Mouse (Mus musculus): ENCODE measurements around the gene Klhdc7b. TPM values are rescaled to one million over a fixed set of nuclear protein-coding genes. Genes with fewer than 3 reads are reported as not detected.

The Klhdc7b gene
- total RNA-seq (2012; rRNA removed) (not detected in 2 replicates), total RNA-seq (2014; rRNA removed) (not detected in 2 replicates), polyA plus RNA-seq (2012; ENCODE audit: insufficient read length, low read depth) (not detected in 2 replicates)

GRCm38 (mm10) chr15:89384617-89385016 lies at the start of gene Klhdc7b:
Gene Klhdc7b (plus strand): TSS chr15:89384917.
- no peak for TF ChIP-seq ZMIZ1 (IDR thresholded peaks at IDR 0.05; ENCODE audit: low read depth, low read length)
- TF ChIP-seq MXI1 (IDR thresholded peaks at IDR 0.05; ENCODE audit: low read depth, low read length) = no peak
- TF ChIP-seq SIN3A (IDR thresholded peaks at IDR 0.05; ENCODE audit: low read length) = no peak
- Histone ChIP-seq H3K36me3 (replicated peaks in 1 of 2; ENCODE audit: control insufficient read depth in 1 of 2, insufficient read depth in 1 of 2, low read length in 1 of 2) (no peaks in the 10 kb centered on the region), H3K79me2 (replicated peaks; ENCODE audit: control insufficient read depth, extremely low read depth, insufficient read depth, poor library complexity, severe bottlenecking) (no peaks in the 10 kb centered on the region), H3K4me1 (ENCODE audit: control insufficient read depth in 1 of 2, insufficient read depth in 2 of 2) (no peaks in the 10 kb centered on the region), H3K4me2 (ENCODE audit: insufficient read depth, low read depth, poor library complexity, severe bottlenecking) (no peak within 1 kb of the TSS), H3K9ac (ENCODE audit: insufficient read depth, low read depth) (no peak within 1 kb of the TSS), H3K27me3 (replicated peaks) (peaks cover 49% of the 10 kb centered on the region), H3K9me3 (replicated peaks; ENCODE audit: low read length) (no peaks in the 10 kb centered on the region), H3K27ac (ENCODE audit: insufficient read depth, low read depth) (no peak within 1 kb of the TSS), H3K4me3 (replicated peaks in 1 of 3; ENCODE audit: low read depth in 2 of 3, low read length in 2 of 3, poor library complexity in 1 of 3) (no peak within 1 kb of the TSS)
- in situ Hi-C loops (cut with MboI; ENCODE audit: low pct_ligation_motif_present, low pct_unique_long_range_greater_than_20kb, low sequenced_read_pairs) (no loop called here), dilution Hi-C loops (cut with MboI; ENCODE audit: extremely low pct_ligation_motif_present, extremely low pct_unique_long_range_greater_than_20kb, low sequenced_read_pairs) (no loop called here)
- no peak for DNase-seq (ENCODE audit: extremely low read depth)

- no peak for DNase-seq (ENCODE audit: extremely low read depth)
- Histone ChIP-seq H3K4me1 (ENCODE audit: control insufficient read depth in 1 of 2, insufficient read depth in 2 of 2) (peaks cover 4 to 11% of the 10 kb centered on the region in 2 experiments), H3K9me3 (replicated peaks; ENCODE audit: low read length) (no peaks in the 10 kb centered on the region), H3K27ac (ENCODE audit: insufficient read depth, low read depth) (no peak overlapping the region), H3K27me3 (replicated peaks) (peaks cover 1% of the 10 kb centered on the region), H3K9ac (ENCODE audit: insufficient read depth, low read depth) (no peak overlapping the region), H3K4me2 (ENCODE audit: insufficient read depth, low read depth, poor library complexity, severe bottlenecking) (no peak overlapping the region), H3K79me2 (replicated peaks; ENCODE audit: control insufficient read depth, extremely low read depth, insufficient read depth, poor library complexity, severe bottlenecking) (no peaks in the 10 kb centered on the region), H3K36me3 (replicated peaks in 1 of 2; ENCODE audit: control insufficient read depth in 1 of 2, insufficient read depth in 1 of 2, low read length in 1 of 2) (no peaks in the 10 kb centered on the region), H3K4me3 (replicated peaks in 1 of 3; ENCODE audit: low read depth in 2 of 3, low read length in 2 of 3, poor library complexity in 1 of 3) (no peak overlapping the region)
- no peak for TF ChIP-seq ETS1 (conservative IDR thresholded peaks at IDR 0.05; ENCODE audit: low read depth, low read length)
- TF ChIP-seq TCF12 (IDR thresholded peaks at IDR 0.05; ENCODE audit: low read depth, low read length) = no peak
- no peak for TF ChIP-seq CHD2 (IDR thresholded peaks at IDR 0.05; ENCODE audit: low read length)
- TF ChIP-seq ZC3H11A (IDR thresholded peaks at IDR 0.05; ENCODE audit: low read depth, low read length) = no peak
- TF ChIP-seq MYC (IDR thresholded peaks at IDR 0.05; ENCODE audit: low read depth, low read length) = no peak
- in situ Hi-C loops (cut with MboI; ENCODE audit: low pct_ligation_motif_present, low pct_unique_long_range_greater_than_20kb, low sequenced_read_pairs) = no loop called here
- dilution Hi-C loops (cut with MboI; ENCODE audit: extremely low pct_ligation_motif_present, extremely low pct_unique_long_range_greater_than_20kb, low sequenced_read_pairs) = no loop called here
Observed at GRCm38 (mm10) chr15:89336422-89336821, 48.3 kb upstream of the Klhdc7b start.

GRCm38 (mm10) chr15:89339696-89340095 lies 45.0 kb upstream of the Klhdc7b start:
- no peak for DNase-seq (ENCODE audit: extremely low read depth)
- H3K4me2 ChIP-seq (ENCODE audit: insufficient read depth, low read depth, poor library complexity, severe bottlenecking) = no peak overlapping the region
- in situ Hi-C loops (cut with MboI; ENCODE audit: low pct_ligation_motif_present, low pct_unique_long_range_greater_than_20kb, low sequenced_read_pairs) (no loop called here), dilution Hi-C loops (cut with MboI; ENCODE audit: extremely low pct_ligation_motif_present, extremely low pct_unique_long_range_greater_than_20kb, low sequenced_read_pairs) (no loop called here)
- H3K9ac ChIP-seq (ENCODE audit: insufficient read depth, low read depth) = no peak overlapping the region
- no peaks in the 10 kb centered on the region for H3K36me3 ChIP-seq (replicated peaks in 1 of 2; ENCODE audit: control insufficient read depth in 1 of 2, insufficient read depth in 1 of 2, low read length in 1 of 2)
- H3K79me2 ChIP-seq (replicated peaks; ENCODE audit: control insufficient read depth, extremely low read depth, insufficient read depth, poor library complexity, severe bottlenecking) = no peaks in the 10 kb centered on the region
- TF ChIP-seq BHLHE40 (IDR thresholded peaks at IDR 0.05; ENCODE audit: low read depth, low read length) = 0 out of 2 replicates have a peak, but pooled peaks have one; percentile 12
- no peak for TF ChIP-seq ZMIZ1 (IDR thresholded peaks at IDR 0.05; ENCODE audit: low read depth, low read length)
- TF ChIP-seq ZC3H11A (IDR thresholded peaks at IDR 0.05; ENCODE audit: low read depth, low read length) = no peak
- no peak for TF ChIP-seq HCFC1 (IDR thresholded peaks at IDR 0.05; ENCODE audit: low read depth, low read length)
- TF ChIP-seq CHD2 (IDR thresholded peaks at IDR 0.05; ENCODE audit: low read length) = no peak
- no peak for TF ChIP-seq JUND (conservative IDR thresholded peaks at IDR 0.05; ENCODE audit: low read depth, low read length)
- no peak for TF ChIP-seq CTCF (conservative IDR thresholded peaks at IDR 0.05 in 1 of 2, IDR thresholded peaks at IDR 0.05 in 1 of 2; ENCODE audit: low read depth in 2 of 2, low read length in 2 of 2)
- no peak overlapping the region for H3K27ac ChIP-seq (ENCODE audit: insufficient read depth, low read depth)
- H3K27me3 ChIP-seq (replicated peaks) = no peaks in the 10 kb centered on the region
- H3K4me3 ChIP-seq (replicated peaks in 1 of 3; ENCODE audit: low read depth in 2 of 3, low read length in 2 of 3, poor library complexity in 1 of 3) = no peak overlapping the region
- H3K4me1 ChIP-seq (ENCODE audit: control insufficient read depth in 1 of 2, insufficient read depth in 2 of 2) = peaks cover 4 to 11% of the 10 kb centered on the region in 2 experiments
- H3K9me3 ChIP-seq (replicated peaks; ENCODE audit: low read length) = no peaks in the 10 kb centered on the region
